Mouse (Mus musculus) myocyte (in vitro differentiated cells): ENCODE measurements around the gene Mrgpra4. TPM values are rescaled to one million over a fixed set of nuclear protein-coding genes. Genes with fewer than 3 reads are reported as not detected.

ENCODE experiments used
- H3K27me3 ChIP-seq: one replicate; pipeline ENCODE4 v1.6.1; 2011; ENCODE audit not compliant: control insufficient read depth, insufficient read depth, insufficient read length
- H3K36me3 ChIP-seq: one replicate; pipeline ENCODE4 v1.6.1; 2011; ENCODE audit not compliant: control insufficient read depth, insufficient read depth
- H3K4me2 ChIP-seq: one replicate; pipeline ENCODE4 v1.6.1; 2011; ENCODE audit warnings: low read depth, control low read depth
- H3K4me3 ChIP-seq: one replicate; pipeline ENCODE4 v1.5.1; 2011; ENCODE audit warnings: mild to moderate bottlenecking, control low read depth, moderate library complexity
- H3K79me2 ChIP-seq: one replicate; pipeline ENCODE4 v1.6.1; 2011; ENCODE audit not compliant: control insufficient read depth, insufficient read depth
- H3ac ChIP-seq: one replicate; pipeline ENCODE4 v1.6.1; 2011; ENCODE audit not compliant: control insufficient read depth, insufficient read length
- CEBPB ChIP-seq: IDR thresholded peaks from 2 replicates; pipeline ENCODE4 v1.6.1; 2011; ENCODE audit warnings: mild to moderate bottlenecking, moderate library complexity; ENCODE audit not compliant: poor library complexity, insufficient read depth, severe bottlenecking
- E2F4 ChIP-seq: IDR thresholded peaks from one replicate; pipeline ENCODE4 v1.6.1; 2011; ENCODE audit warnings: mild to moderate bottlenecking, control low read depth, moderate library complexity; ENCODE audit not compliant: insufficient read depth
- MAX ChIP-seq: IDR thresholded peaks from one replicate; pipeline ENCODE4 v1.6.1; 2011; ENCODE audit warnings: low read depth, mild to moderate bottlenecking, control low read depth
- MYOD1 ChIP-seq, 3 experiments: IDR thresholded peaks; one replicate each; pipeline ENCODE4 v1.6.1; 2011; ENCODE audit warnings: control low read depth in 2 of 3, low read depth in 2 of 3, mild to moderate bottlenecking in 2 of 3, moderate library complexity in 1 of 3; ENCODE audit not compliant: insufficient read length in 2 of 3, control insufficient read depth in 1 of 3
- MYOG ChIP-seq, 3 experiments: IDR thresholded peaks; one replicate each; pipeline ENCODE4 v1.6.1; 2011; ENCODE audit warnings: control low read depth in 2 of 3, low read depth in 2 of 3, mild to moderate bottlenecking in 2 of 3; ENCODE audit not compliant: insufficient read length in 2 of 3, control insufficient read depth in 1 of 3, insufficient read depth in 1 of 3
- POLR2A ChIP-seq: IDR thresholded peaks from one replicate; pipeline ENCODE4 v1.6.1; 2011; ENCODE audit warnings: low read depth, mild to moderate bottlenecking, control low read depth, moderate library complexity; ENCODE audit not compliant: insufficient read length
- POLR2AphosphoS2 ChIP-seq: IDR thresholded peaks from one replicate; pipeline ENCODE4 v1.6.1; 2011; ENCODE audit warnings: low read depth, control low read depth; ENCODE audit not compliant: insufficient read length
- REST ChIP-seq: IDR thresholded peaks from one replicate; pipeline ENCODE4 v1.6.1; 2011; ENCODE audit warnings: mild to moderate bottlenecking, control low read depth, moderate library complexity; ENCODE audit not compliant: insufficient read depth, insufficient read length
- SRF ChIP-seq: IDR thresholded peaks from one replicate; pipeline ENCODE4 v1.6.1; 2011; ENCODE audit warnings: low read depth; ENCODE audit not compliant: control insufficient read depth, insufficient read length
- TCF12 ChIP-seq: IDR thresholded peaks from one replicate; pipeline ENCODE4 v1.6.1; 2011; ENCODE audit warnings: mild to moderate bottlenecking, control low read depth; ENCODE audit not compliant: poor library complexity, insufficient read depth, severe bottlenecking
- TCF3 ChIP-seq: IDR thresholded peaks from one replicate; pipeline ENCODE4 v1.6.1; 2011; ENCODE audit warnings: low read depth, control low read depth; ENCODE audit not compliant: insufficient read length
- USF1 ChIP-seq: IDR thresholded peaks from one replicate; pipeline ENCODE4 v1.6.1; 2011; ENCODE audit warnings: low read depth, mild to moderate bottlenecking, control low read depth, moderate library complexity
- polyA plus RNA-seq: library from polyadenylated mRNA; unstranded; fragments of >200 nt; fragmentation: generic; extraction: Trizol; gene quantifications from one replicate; pipeline ENCODE4 v1.2.1, GENCODE M21; 2012; ENCODE audit warnings: missing spikeins

Mrgpra4 gene
- not detected for polyA plus RNA-seq

DNA sequence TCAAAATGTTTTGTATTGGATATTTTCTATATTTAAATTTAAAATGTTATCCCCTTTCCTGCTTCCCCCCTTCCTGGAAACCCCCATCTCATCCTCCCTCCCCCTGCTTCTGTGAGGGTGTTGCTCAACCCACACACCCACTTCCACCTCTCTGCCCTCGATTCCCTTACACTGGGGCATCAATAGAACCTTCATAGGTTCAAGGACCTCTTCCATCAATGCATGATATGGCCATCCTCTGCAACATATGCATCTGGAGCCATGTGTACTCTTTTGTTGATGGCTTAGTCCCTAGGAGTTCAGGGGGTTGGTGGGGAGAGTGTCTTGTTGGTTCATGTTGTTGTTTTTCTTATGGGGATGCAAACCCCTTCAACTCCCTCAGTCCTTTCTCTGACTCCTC, at the start of gene Mrgpra4:
TSS of gene Mrgpra4 (minus strand) at position 101 of the 400 bp plus-strand sequence.
- Histone ChIP-seq H3K36me3 (no peaks in the 10 kb centered on the region), H3ac (no peak within 1 kb of the TSS), H3K27me3 (no peaks in the 10 kb centered on the region), H3K4me3 (no peak within 1 kb of the TSS), H3K4me2 (no peak within 1 kb of the TSS), H3K79me2 (no peaks in the 10 kb centered on the region)
- TF ChIP-seq SRF (no peak), MYOD1 (IDR thresholded peaks at IDR 0.05; ENCODE audit: control insufficient read depth in 1 of 3, insufficient read length in 2 of 3, low read depth in 2 of 3) (no peak), MAX (no peak), MYOG (IDR thresholded peaks at IDR 0.05; ENCODE audit: control insufficient read depth in 1 of 3, insufficient read depth in 1 of 3, insufficient read length in 2 of 3, low read depth in 2 of 3) (no peak), E2F4 (no peak), POLR2AphosphoS2 (no peak), REST (no peak), TCF12 (no peak), POLR2A (no peak), TCF3 (no peak), USF1 (no peak), CEBPB (no peak)

DNA sequence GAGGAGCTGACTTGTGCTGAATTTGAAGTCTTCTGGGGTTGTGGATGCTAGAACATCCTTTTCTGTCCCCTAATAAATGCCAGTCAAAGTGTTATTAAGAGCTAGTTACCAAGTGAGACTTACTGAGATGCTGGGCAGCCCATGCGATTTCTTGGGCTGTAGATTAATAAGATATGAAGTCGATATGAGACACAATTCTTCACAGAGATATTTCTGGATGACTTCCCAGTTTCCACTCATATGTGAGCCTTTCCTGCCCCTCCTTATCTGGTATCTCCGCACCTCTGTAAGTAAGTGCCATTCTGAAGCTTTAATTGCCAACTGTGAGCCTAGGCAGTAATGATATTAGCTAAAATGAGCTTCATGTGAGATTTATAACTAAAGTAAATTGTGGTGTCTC, 45.6 kb upstream of the Mrgpra4 start, which contains the start of gene Mrgprx1:
TSS of gene Mrgprx1 (minus strand) at position 101 of the 400 bp plus-strand sequence.
- H3K27me3 ChIP-seq = no peaks in the 10 kb centered on the region
- H3K79me2 ChIP-seq = no peaks in the 10 kb centered on the region
- no peak within 1 kb of the TSS for H3K4me2 ChIP-seq
- no peaks in the 10 kb centered on the region for H3K36me3 ChIP-seq
- no peak for TF ChIP-seq MYOD1 (IDR thresholded peaks at IDR 0.05; ENCODE audit: control insufficient read depth in 1 of 3, insufficient read length in 2 of 3, low read depth in 2 of 3)
- TF ChIP-seq TCF3 = no peak
- no peak for TF ChIP-seq USF1
- no peak for TF ChIP-seq REST
- TF ChIP-seq SRF = no peak
- TF ChIP-seq CEBPB = no peak
- TF ChIP-seq POLR2A = no peak
- TF ChIP-seq MAX = no peak
- TF ChIP-seq MYOG (IDR thresholded peaks at IDR 0.05; ENCODE audit: control insufficient read depth in 1 of 3, insufficient read depth in 1 of 3, insufficient read length in 2 of 3, low read depth in 2 of 3) = no peak
- no peak for TF ChIP-seq TCF12
- TF ChIP-seq E2F4 = no peak
- no peak for TF ChIP-seq POLR2AphosphoS2
- no peak within 1 kb of the TSS for H3ac ChIP-seq
- H3K4me3 ChIP-seq = no peak within 1 kb of the TSS

GRCm38 (mm10) chr7:48017874-48018273, 36.0 kb upstream of the Mrgpra4 start:
- H3ac ChIP-seq = no peak overlapping the region
- no peak overlapping the region for H3K4me3 ChIP-seq
- no peaks in the 10 kb centered on the region for H3K36me3 ChIP-seq
- no peak overlapping the region for H3K4me2 ChIP-seq
- TF ChIP-seq REST = no peak
- no peak for TF ChIP-seq POLR2A
- no peak for TF ChIP-seq TCF12
- TF ChIP-seq POLR2AphosphoS2 = no peak
- no peak for TF ChIP-seq TCF3
- TF ChIP-seq E2F4 = no peak
- no peak for TF ChIP-seq SRF
- TF ChIP-seq USF1 = no peak
- no peak for TF ChIP-seq MAX
- no peak for TF ChIP-seq MYOD1 (IDR thresholded peaks at IDR 0.05; ENCODE audit: control insufficient read depth in 1 of 3, insufficient read length in 2 of 3, low read depth in 2 of 3)
- no peak for TF ChIP-seq MYOG (IDR thresholded peaks at IDR 0.05; ENCODE audit: control insufficient read depth in 1 of 3, insufficient read depth in 1 of 3, insufficient read length in 2 of 3, low read depth in 2 of 3)
- TF ChIP-seq CEBPB = no peak
- no peaks in the 10 kb centered on the region for H3K27me3 ChIP-seq
- no peaks in the 10 kb centered on the region for H3K79me2 ChIP-seq

DNA sequence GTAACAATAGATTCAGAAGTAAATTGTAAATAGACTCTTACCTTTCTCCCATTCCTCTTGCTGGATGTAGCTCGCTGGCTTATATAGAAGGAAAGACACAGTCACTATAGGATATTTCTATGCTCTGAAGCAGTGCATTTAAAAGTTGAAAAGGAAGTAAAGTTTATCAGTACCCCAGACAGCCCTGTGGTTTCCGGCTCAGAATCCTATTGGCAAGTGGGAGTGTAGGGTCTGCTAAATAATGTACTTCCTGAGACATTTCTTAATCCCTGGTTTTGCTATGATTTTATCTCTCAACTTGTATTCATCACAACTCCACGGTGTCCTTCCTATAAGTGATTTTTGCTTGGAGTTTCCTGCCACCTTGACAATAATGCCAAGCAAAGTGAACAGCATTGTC, 13.8 kb upstream of the Mrgpra4 start:
- Histone ChIP-seq H3ac (no peak overlapping the region), H3K4me3 (no peak overlapping the region), H3K4me2 (no peak overlapping the region), H3K79me2 (no peaks in the 10 kb centered on the region), H3K36me3 (no peaks in the 10 kb centered on the region), H3K27me3 (no peaks in the 10 kb centered on the region)
- TF ChIP-seq MYOG (IDR thresholded peaks at IDR 0.05; ENCODE audit: control insufficient read depth in 1 of 3, insufficient read depth in 1 of 3, insufficient read length in 2 of 3, low read depth in 2 of 3) (no peak), POLR2A (no peak), REST (no peak), USF1 (no peak), POLR2AphosphoS2 (no peak), SRF (no peak), E2F4 (no peak), TCF12 (no peak), CEBPB (no peak), MAX (no peak), MYOD1 (IDR thresholded peaks at IDR 0.05; ENCODE audit: control insufficient read depth in 1 of 3, insufficient read length in 2 of 3, low read depth in 2 of 3) (no peak), TCF3 (no peak)

DNA sequence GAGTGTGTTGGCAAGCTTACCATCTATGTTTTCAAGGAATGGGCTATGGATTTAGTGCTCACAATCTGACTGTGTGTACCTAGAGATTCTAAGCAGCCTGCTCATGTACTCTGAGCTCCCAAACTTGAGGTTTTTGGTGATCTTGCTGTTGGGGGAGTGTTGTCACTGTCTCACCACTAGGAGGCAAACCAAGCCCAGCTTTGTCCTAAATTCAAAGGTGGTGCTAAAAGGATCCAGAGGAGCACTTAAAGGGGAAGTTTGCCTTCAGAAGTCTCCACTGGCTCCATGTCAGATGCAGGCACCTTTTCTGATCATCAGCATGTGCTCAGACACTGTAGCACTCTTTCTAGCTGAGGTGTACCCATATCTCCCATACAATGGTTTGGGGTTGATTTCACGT, 4.9 kb upstream of the Mrgpra4 start:
- H3K4me2 ChIP-seq = no peak overlapping the region
- no peaks in the 10 kb centered on the region for H3K36me3 ChIP-seq
- no peak for TF ChIP-seq MYOD1 (IDR thresholded peaks at IDR 0.05; ENCODE audit: control insufficient read depth in 1 of 3, insufficient read length in 2 of 3, low read depth in 2 of 3)
- TF ChIP-seq MAX = no peak
- TF ChIP-seq MYOG (IDR thresholded peaks at IDR 0.05; ENCODE audit: control insufficient read depth in 1 of 3, insufficient read depth in 1 of 3, insufficient read length in 2 of 3, low read depth in 2 of 3) = no peak
- TF ChIP-seq CEBPB = no peak
- no peak for TF ChIP-seq TCF3
- TF ChIP-seq REST = no peak
- TF ChIP-seq USF1 = no peak
- TF ChIP-seq POLR2AphosphoS2 = no peak
- TF ChIP-seq POLR2A = no peak
- TF ChIP-seq E2F4 = no peak
- TF ChIP-seq TCF12 = no peak
- no peak for TF ChIP-seq SRF
- H3K79me2 ChIP-seq = no peaks in the 10 kb centered on the region
- no peak overlapping the region for H3ac ChIP-seq
- no peaks in the 10 kb centered on the region for H3K27me3 ChIP-seq
- H3K4me3 ChIP-seq = no peak overlapping the region

Other genes with a start within 250 kb of the Mrgpra4 start
- not detected for gene Mrgprx1, start 45.5 kb upstream of the Mrgpra4 start, polyA plus RNA-seq
- not detected for gene Mrgprb5, start 186.9 kb upstream of the Mrgpra4 start, polyA plus RNA-seq
- gene Mrgprb4, start 217.2 kb upstream of the Mrgpra4 start, polyA plus RNA-seq = not detected